Comparison of ENCODE assay signal across 12 mouse cellular contexts in genomic region chr11:55682351-55682961, GRCm38 (mm10).
DNase-seq lines count a peak whose midpoint lies in the region; ATAC-seq and TF ChIP-seq lines count a peak whose summit lies in the region.
"Had no signal": no experiment of that assay in that cellular context is flagged by ENCODE, and none has a peak within 500 bp of the region (broad histone marks: within the 10 kb centered on the region; RNA-seq: fewer than 3 reads in every experiment).

No protein-coding gene starts in this region.

- WGBS in kidney, postnatal 0 days = 26% methylated on average over 10 of the region's 10 CpGs
- WGBS in kidney, embryonic 15.5 days = 23% methylated on average over 10 of the region's 10 CpGs
- WGBS in limb, embryonic 14.5 days = 37% methylated on average over 10 of the region's 10 CpGs

- no peaks in the 10 kb centered on the region for H3K36me3 ChIP-seq in kidney, postnatal 0 days (ENCODE audit: insufficient read depth, low read length)
- H3K36me3 ChIP-seq in kidney, embryonic 15.5 days = no peaks in the 10 kb centered on the region
- H3K36me3 ChIP-seq in limb, embryonic 14.5 days (ENCODE audit: control insufficient read depth, insufficient read depth, low read length) = no peaks in the 10 kb centered on the region
- H3K36me3 ChIP-seq: embryonic facial prominence, embryonic 13.5 days; neural tube, embryonic 12.5 days had no signal

- no peaks in the 10 kb centered on the region for H3K27me3 ChIP-seq in kidney, postnatal 0 days (ENCODE audit: insufficient read depth, low read length)
- H3K27me3 ChIP-seq in kidney, embryonic 15.5 days = no peaks in the 10 kb centered on the region
- H3K27me3 ChIP-seq in limb, embryonic 14.5 days (ENCODE audit: control insufficient read depth, insufficient read depth, low read length) = no peaks in the 10 kb centered on the region
- H3K27me3 ChIP-seq: embryonic facial prominence, embryonic 13.5 days; neural tube, embryonic 12.5 days had no signal

- peak; percentile 35 for DNase-seq in adrenal gland, postnatal 14 days
- no peak for DNase-seq in adrenal gland, postnatal 25 days
- DNase-seq in kidney, postnatal 0 days (ENCODE audit: low spot score) = peak; percentile 64
- peak; percentile 64 for DNase-seq in ZHBTc4 (ENCODE audit: low read depth, low spot score)
- DNase-seq in limb, embryonic 14.5 days (ENCODE audit: low spot score) = peak; percentile 18
- no peak for DNase-seq in layer of hippocampus, adult 11-12 months (ENCODE audit: low spot score)
- DNase-seq in right cerebral cortex, postnatal 4 days = no peak
- DNase-seq: thymus, postnatal 4 days had no signal

- no peaks in the 10 kb centered on the region for H3K4me1 ChIP-seq in kidney, postnatal 0 days (replicated peaks; ENCODE audit: insufficient read depth, low read length)
- no peaks in the 10 kb centered on the region for H3K4me1 ChIP-seq in kidney, embryonic 15.5 days
- no peaks in the 10 kb centered on the region for H3K4me1 ChIP-seq in limb, embryonic 14.5 days (ENCODE audit: control insufficient read depth, insufficient read depth, low read length)
- H3K4me1 ChIP-seq: embryonic facial prominence, embryonic 13.5 days had no signal

- no peak for TF ChIP-seq POLR2A in limb, embryonic 14.5 days (IDR thresholded peaks at IDR 0.05; ENCODE audit: borderline replicate concordance, extremely low read depth, insufficient read depth, insufficient read length)

- no peak for TF ChIP-seq CTCF in kidney, postnatal 0 days (IDR thresholded peaks at IDR 0.05; ENCODE audit: low read depth)

- H3K4me2 ChIP-seq in kidney, postnatal 0 days (ENCODE audit: low read length) = no peak overlapping the region
- no peak overlapping the region for H3K4me2 ChIP-seq in kidney, embryonic 15.5 days
- H3K4me2 ChIP-seq in limb, embryonic 14.5 days (replicated peaks; ENCODE audit: low read depth, low read length, severe bottlenecking) = no peak overlapping the region
- H3K4me2 ChIP-seq: embryonic facial prominence, embryonic 13.5 days; liver, embryonic 11.5 days had no signal

- H3K4me3 ChIP-seq in kidney, postnatal 0 days (replicated peaks; ENCODE audit: low read depth, low read length) = no peak overlapping the region
- H3K4me3 ChIP-seq in kidney, embryonic 15.5 days (replicated peaks) = no peak overlapping the region
- no peak overlapping the region for H3K4me3 ChIP-seq in limb, embryonic 14.5 days (replicated peaks; ENCODE audit: low read length)
- H3K4me3 ChIP-seq: embryonic facial prominence, embryonic 13.5 days; neural tube, embryonic 12.5 days had no signal

- no peak overlapping the region for H3K27ac ChIP-seq in kidney, postnatal 0 days
- H3K27ac ChIP-seq in kidney, embryonic 15.5 days = no peak overlapping the region
- H3K27ac ChIP-seq in limb, embryonic 14.5 days (replicated peaks; ENCODE audit: low read depth, low read length) = no peak overlapping the region
- H3K27ac ChIP-seq: embryonic facial prominence, embryonic 13.5 days; neural tube, embryonic 12.5 days had no signal

- H3K9ac ChIP-seq in kidney, postnatal 0 days (ENCODE audit: low read depth, low read length) = no peak overlapping the region
- H3K9ac ChIP-seq in kidney, embryonic 15.5 days = no peak overlapping the region
- no peak overlapping the region for H3K9ac ChIP-seq in limb, embryonic 14.5 days (ENCODE audit: low read depth, low read length, severe bottlenecking)
- H3K9ac ChIP-seq: embryonic facial prominence, embryonic 13.5 days; neural tube, embryonic 12.5 days had no signal

- H3K9me3 ChIP-seq in kidney, postnatal 0 days (replicated peaks; ENCODE audit: low read length) = no peaks in the 10 kb centered on the region
- H3K9me3 ChIP-seq in kidney, embryonic 15.5 days (replicated peaks) = no peaks in the 10 kb centered on the region
- H3K9me3 ChIP-seq in limb, embryonic 14.5 days (ENCODE audit: control insufficient read depth, low read length) = no peaks in the 10 kb centered on the region
- H3K9me3 ChIP-seq: embryonic facial prominence, embryonic 13.5 days; neural tube, embryonic 12.5 days had no signal

- ATAC-seq in kidney, postnatal 0 days (replicated peaks; ENCODE audit: low FRiP score, low read depth) = no peak
- ATAC-seq in kidney, embryonic 15.5 days (replicated peaks; ENCODE audit: low FRiP score) = no peak
- no peak for ATAC-seq in limb, embryonic 14.5 days (ENCODE audit: low FRiP score, low read depth)

Comparison
In these comparisons a context has a peak if more than half of its experiments do, and no peak if none do; other contexts are left out.
1. DNase-seq: peak in adrenal gland, postnatal 14 days (single experiment), kidney, postnatal 0 days (single experiment), ZHBTc4 (single experiment) and limb, embryonic 14.5 days (single experiment); none in adrenal gland, postnatal 25 days (single experiment), layer of hippocampus, adult 11-12 months (single experiment) and right cerebral cortex, postnatal 4 days (single experiment).